Mouse (Mus musculus) CH12.LX (cell line): ENCODE measurements around the gene Mob3b. TPM values are rescaled to one million over a fixed set of nuclear protein-coding genes. Genes with fewer than 3 reads are reported as not detected.
A peak's percentile ranks its signal among the peaks of the same experiment; 100 is the strongest.

ENCODE experiments used
- DNase-seq: peaks from one replicate; pipeline ENCODE4 v3.0.0-alpha.2; 2013; ENCODE audit errors: extremely low read depth
- H3K27ac ChIP-seq: 2 replicates; pipeline ENCODE4 v1.5.1; 2012; ENCODE audit warnings: low read depth, mild to moderate bottlenecking, control low read depth, moderate library complexity; ENCODE audit not compliant: insufficient read depth
- H3K27me3 ChIP-seq: replicated peaks from 2 replicates; pipeline ENCODE3; 2012; ENCODE audit warnings: inconsistent platforms
- H3K36me3 ChIP-seq, 2 experiments: replicated peaks in 1 of 2; 2 replicates each; pipeline versions ENCODE3 to v1.6.1; 2012; ENCODE audit warnings: inconsistent platforms in 1 of 2, low read length in 1 of 2, mild to moderate bottlenecking in 1 of 2, mixed read lengths in 1 of 2, moderate library complexity in 1 of 2; ENCODE audit not compliant: control insufficient read depth in 1 of 2, insufficient read depth in 1 of 2
- H3K4me1 ChIP-seq, 2 experiments: 2 replicates each; pipeline ENCODE4 v1.6.1; 2012; ENCODE audit warnings: inconsistent platforms in 1 of 2, moderate library complexity in 1 of 2; ENCODE audit not compliant: insufficient read depth in 2 of 2, control insufficient read depth in 1 of 2
- H3K4me2 ChIP-seq: 2 replicates; pipeline ENCODE4 v1.6.1; 2012; ENCODE audit warnings: low read depth, mild to moderate bottlenecking, control low read depth; ENCODE audit not compliant: poor library complexity, insufficient read depth, severe bottlenecking
- H3K4me3 ChIP-seq, 3 experiments: fragments of 150-350 bp in 1 of 3; sonication (generic) in 1 of 3; replicated peaks in 1 of 3; 2 replicates each; pipeline versions ENCODE3 to v1.5.1; 2011 to 2012; ENCODE audit warnings: low read depth in 2 of 3, low read length in 2 of 3, mild to moderate bottlenecking in 2 of 3, moderate library complexity in 2 of 3, control low read depth in 1 of 3, improper control_type of control experiment in 1 of 3, inconsistent platforms in 1 of 3, mixed read lengths in 1 of 3; ENCODE audit not compliant: poor library complexity in 1 of 3
- H3K79me2 ChIP-seq: replicated peaks from 2 replicates; pipeline ENCODE4 v1.6.1; 2012; ENCODE audit warnings: mild to moderate bottlenecking, moderate library complexity; ENCODE audit not compliant: control insufficient read depth, poor library complexity, insufficient read depth, severe bottlenecking; ENCODE audit errors: extremely low read depth
- H3K9ac ChIP-seq: 2 replicates; pipeline ENCODE4 v1.6.1; 2012; ENCODE audit warnings: low read depth, mild to moderate bottlenecking, control low read depth, moderate library complexity; ENCODE audit not compliant: insufficient read depth
- H3K9me3 ChIP-seq: replicated peaks from 2 replicates; pipeline ENCODE3; 2012; ENCODE audit warnings: low read length, inconsistent platforms, mixed read lengths
- CHD2 ChIP-seq: IDR thresholded peaks from 2 replicates; pipeline ENCODE4 v1.6.1; 2011; ENCODE audit warnings: low read length, improper control_type of control experiment
- CTCF ChIP-seq, 2 experiments: IDR thresholded peaks in 1 of 2; conservative IDR thresholded peaks in 1 of 2; 2 replicates each; pipeline ENCODE4 v1.5.1; 2011 to 2012; ENCODE audit warnings: low read depth in 2 of 2, low read length in 2 of 2, improper control_type of control experiment in 1 of 2, inconsistent platforms in 1 of 2, mild to moderate bottlenecking in 1 of 2, moderate library complexity in 1 of 2
- E2F4 ChIP-seq: IDR thresholded peaks from 2 replicates; pipeline ENCODE4 v1.6.1; 2011; ENCODE audit warnings: low read depth, low read length, improper control_type of control experiment; ENCODE audit not compliant: insufficient replicate concordance
- ELF1 ChIP-seq: IDR thresholded peaks from 2 replicates; pipeline ENCODE4 v1.6.1; 2014; ENCODE audit warnings: low read depth, mild to moderate bottlenecking, inconsistent platforms, low read length, improper control_type of control experiment
- ETS1 ChIP-seq: conservative IDR thresholded peaks from 2 replicates; pipeline ENCODE4 v1.6.1; 2012; ENCODE audit warnings: low read depth, mild to moderate bottlenecking, inconsistent platforms, low read length, improper control_type of control experiment, moderate library complexity
- GABPA ChIP-seq: IDR thresholded peaks from 2 replicates; pipeline ENCODE4 v1.6.1; 2012; ENCODE audit warnings: low read depth, low read length, improper control_type of control experiment, inconsistent platforms; ENCODE audit not compliant: insufficient replicate concordance
- HCFC1 ChIP-seq: IDR thresholded peaks from 2 replicates; pipeline ENCODE4 v1.6.1; 2012; ENCODE audit warnings: low read depth, mild to moderate bottlenecking, inconsistent platforms, low read length, improper control_type of control experiment
- IRF4 ChIP-seq: IDR thresholded peaks from 2 replicates; pipeline ENCODE4 v1.6.1; 2014; ENCODE audit warnings: low read depth, mild to moderate bottlenecking, inconsistent platforms, low read length, improper control_type of control experiment
- KAT2A ChIP-seq: IDR thresholded peaks from 2 replicates; pipeline ENCODE4 v1.6.1; 2012; ENCODE audit warnings: low read length, improper control_type of control experiment, inconsistent platforms; ENCODE audit not compliant: insufficient replicate concordance
- MAFK ChIP-seq: IDR thresholded peaks from 2 replicates; pipeline ENCODE4 v1.6.1; 2011; ENCODE audit warnings: low read length, improper control_type of control experiment; ENCODE audit not compliant: insufficient replicate concordance
- MAX ChIP-seq: IDR thresholded peaks from 2 replicates; pipeline ENCODE4 v1.6.1; 2011; ENCODE audit warnings: low read length, improper control_type of control experiment
- MAZ ChIP-seq: IDR thresholded peaks from 2 replicates; pipeline ENCODE4 v1.6.1; 2012; ENCODE audit warnings: low read depth, mild to moderate bottlenecking, inconsistent platforms, low read length, improper control_type of control experiment, moderate library complexity
- MEF2A ChIP-seq: IDR thresholded peaks from 2 replicates; pipeline ENCODE4 v1.6.1; 2014; ENCODE audit warnings: low read depth, mild to moderate bottlenecking, inconsistent platforms, low read length, improper control_type of control experiment, borderline replicate concordance
- MXI1 ChIP-seq: IDR thresholded peaks from 2 replicates; pipeline ENCODE4 v1.6.1; 2011; ENCODE audit warnings: mild to moderate bottlenecking, low read depth, low read length, improper control_type of control experiment
- MYC ChIP-seq: IDR thresholded peaks from 2 replicates; pipeline ENCODE4 v1.6.1; 2011; ENCODE audit warnings: low read depth, mild to moderate bottlenecking, improper control_type of control experiment, low read length
- PAX5 ChIP-seq: IDR thresholded peaks from 2 replicates; pipeline ENCODE4 v1.6.1; 2012; ENCODE audit warnings: low read length, inconsistent platforms, mixed read lengths
- POLR2A ChIP-seq: IDR thresholded peaks from 2 replicates; pipeline ENCODE4 v1.6.1; 2011; ENCODE audit warnings: low read depth, mild to moderate bottlenecking, improper control_type of control experiment, low read length
- POLR2AphosphoS2 ChIP-seq: IDR thresholded peaks from 2 replicates; pipeline ENCODE4 v1.6.1; 2011; ENCODE audit warnings: low read depth, low read length, improper control_type of control experiment
- RAD21 ChIP-seq: IDR thresholded peaks from 2 replicates; pipeline ENCODE4 v1.6.1; 2011; ENCODE audit warnings: low read depth, mild to moderate bottlenecking, low read length, improper control_type of control experiment, moderate library complexity
- RCOR1 ChIP-seq: conservative IDR thresholded peaks from 2 replicates; pipeline ENCODE4 v1.6.1; 2012; ENCODE audit warnings: low read depth, mild to moderate bottlenecking, inconsistent platforms, low read length, improper control_type of control experiment
- SIN3A ChIP-seq: IDR thresholded peaks from 2 replicates; pipeline ENCODE4 v1.6.1; 2012; ENCODE audit warnings: low read length, improper control_type of control experiment, inconsistent platforms
- SMC3 ChIP-seq: IDR thresholded peaks from 2 replicates; pipeline ENCODE4 v1.6.1; 2011; ENCODE audit warnings: low read depth, low read length, improper control_type of control experiment
- TBP ChIP-seq: conservative IDR thresholded peaks from 2 replicates; pipeline ENCODE4 v1.6.1; 2011; ENCODE audit warnings: low read depth, low read length, improper control_type of control experiment
- UBTF ChIP-seq: IDR thresholded peaks from 2 replicates; pipeline ENCODE4 v1.6.1; 2012; ENCODE audit warnings: low read depth, mild to moderate bottlenecking, inconsistent platforms, low read length, improper control_type of control experiment, moderate library complexity
- USF1 ChIP-seq: IDR thresholded peaks from 2 replicates; pipeline ENCODE4 v1.6.1; 2014; ENCODE audit warnings: low read depth, mild to moderate bottlenecking, inconsistent platforms, low read length, improper control_type of control experiment
- ZC3H11A ChIP-seq: IDR thresholded peaks from 2 replicates; pipeline ENCODE4 v1.6.1; 2012; ENCODE audit warnings: low read depth, mild to moderate bottlenecking, inconsistent platforms, low read length, improper control_type of control experiment
- ZMIZ1 ChIP-seq: IDR thresholded peaks from 2 replicates; pipeline ENCODE4 v1.6.1; 2012; ENCODE audit warnings: low read depth, mild to moderate bottlenecking, inconsistent platforms, low read length, improper control_type of control experiment
- ZNF384 ChIP-seq: IDR thresholded peaks from 2 replicates; pipeline ENCODE4 v1.6.1; 2012; ENCODE audit warnings: low read depth, low read length, improper control_type of control experiment, inconsistent platforms
- dilution Hi-C: fragments of 300-500 bp; cut with MboI; formaldehyde crosslinking; loops from 2 replicates; pipeline ENCODE4 v1.14.3; 2020; ENCODE audit warnings: low sequenced_read_pairs; ENCODE audit not compliant: extremely low pct_unique_long_range_greater_than_20kb, extremely low pct_ligation_motif_present
- in situ Hi-C: fragments of 300-500 bp; cut with MboI; formaldehyde crosslinking; loops from 3 replicates; pipeline ENCODE4 v1.14.3; 2019; ENCODE audit warnings: low sequenced_read_pairs, low pct_ligation_motif_present, low pct_unique_long_range_greater_than_20kb, mixed read lengths
- polyA plus RNA-seq: library from polyadenylated mRNA; unstranded; fragments of >175 nt; gene quantifications from 2 replicates; pipeline ENCODE4 v1.2.1, GENCODE M21; 2012; ENCODE audit warnings: low read depth; ENCODE audit not compliant: insufficient read length
- total RNA-seq, 2 experiments: library from RNA; depleted of rRNA; stranded (reverse); fragments of 300-350 nt in 1 of 2; fragments of >200 nt in 1 of 2; gene quantifications; 2 replicates each; pipeline ENCODE4 v1.2.3; 2012 to 2014

Mob3b gene
- total and polyA plus RNA-seq, 3 experiments: 3.5 to 11.7 (median 11.0) TPM

DNA sequence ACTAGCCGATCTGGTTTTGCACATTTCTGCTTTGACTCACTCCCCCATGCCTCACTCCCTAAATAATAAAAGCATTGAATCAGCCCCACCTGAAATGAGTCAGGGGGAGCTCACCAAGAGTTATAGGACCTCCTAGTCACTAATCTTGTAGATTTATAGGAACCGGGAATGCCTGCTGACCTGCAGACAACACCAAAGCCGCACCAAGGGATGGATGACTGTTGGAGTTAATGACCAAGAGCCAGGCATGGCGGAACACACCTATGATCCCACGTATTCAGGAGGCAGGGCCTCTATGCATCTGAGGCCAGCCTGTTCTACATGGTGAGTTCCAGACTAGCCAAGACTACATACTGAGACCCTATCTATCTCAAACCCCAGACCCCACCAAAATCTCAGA is 34.2 kb downstream of the Mob3b start:
- no peak overlapping the region for H3K9ac ChIP-seq
- DNase-seq: no peak
- H3K27me3 ChIP-seq: no peaks in the 10 kb centered on the region
- peaks cover 0 to 5% of the 10 kb centered on the region in 2 experiments for H3K36me3 ChIP-seq
- in situ Hi-C loops (no loop called here), dilution Hi-C loops (no loop called here)
- H3K9me3 ChIP-seq: peaks cover 5% of the 10 kb centered on the region
- no peak for TF ChIP-seq MEF2A
- TF ChIP-seq ZMIZ1: no peak
- peaks cover 26 to 84% of the 10 kb centered on the region in 2 experiments for H3K4me1 ChIP-seq
- H3K79me2 ChIP-seq: peaks cover 33% of the 10 kb centered on the region
- H3K4me2 ChIP-seq: no peak overlapping the region
- no peak overlapping the region for H3K4me3 ChIP-seq
- no peak overlapping the region for H3K27ac ChIP-seq

DNA sequence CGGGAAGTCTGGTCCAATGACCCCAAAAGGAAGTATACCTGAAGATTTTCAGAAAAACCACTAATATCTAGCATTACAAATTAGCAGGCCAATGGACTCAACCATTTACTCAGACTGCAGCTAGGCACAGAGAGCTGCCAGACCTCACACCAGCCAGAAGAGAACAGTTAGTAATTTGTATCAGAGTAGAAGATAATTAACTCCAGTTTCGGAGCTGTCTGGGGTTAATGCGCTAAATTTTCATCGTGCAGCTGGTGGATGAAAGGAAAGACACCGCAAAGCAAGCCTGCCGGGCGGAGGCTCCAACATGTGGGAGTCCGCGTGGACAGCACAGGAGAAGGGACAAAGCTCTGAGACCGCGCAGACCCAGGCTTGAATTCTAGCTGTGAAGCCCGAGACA is 36.2 kb downstream of the Mob3b start:
- H3K9ac ChIP-seq: peak overlapping the region; percentile 41
- dilution Hi-C loops (no loop called here), in situ Hi-C loops (no loop called here)
- no peak for DNase-seq
- peak overlapping the region; percentile 54 for H3K27ac ChIP-seq
- H3K27me3 ChIP-seq: no peaks in the 10 kb centered on the region
- peaks cover 30% of the 10 kb centered on the region for H3K79me2 ChIP-seq
- peak overlapping the region; percentile 99 for H3K4me2 ChIP-seq
- H3K4me3 ChIP-seq: peak overlapping the region; percentile 1 to 18 (median 2)
- TF ChIP-seq ZC3H11A (no peak), KAT2A (no peak), CHD2 (no peak), RCOR1 (0 out of 2 replicates have a peak, but pooled peaks have one; percentile 21), SIN3A (no peak), E2F4 (no peak), ZNF384 (no peak), IRF4 (no peak), MXI1 (peak; percentile 75), UBTF (no peak), POLR2AphosphoS2 (no peak), POLR2A (no peak), PAX5 (no peak), CTCF (conservative IDR thresholded peaks at IDR 0.05 in 1 of 2, IDR thresholded peaks at IDR 0.05 in 1 of 2; ENCODE audit: low read depth in 2 of 2, low read length in 2 of 2) (no peak), MAFK (no peak), USF1 (no peak), MYC (peak; percentile 65; the same call in 1 of the 2 replicates), MAZ (no peak), ETS1 (no peak), MEF2A (no peak), HCFC1 (no peak), MAX (no peak; the same call in 1 of the 2 replicates), SMC3 (no peak), RAD21 (no peak), GABPA (no peak), ELF1 (no peak), TBP (no peak)
- peaks cover 0 to 7% of the 10 kb centered on the region in 2 experiments for H3K36me3 ChIP-seq
- H3K4me1 ChIP-seq: peaks cover 24 to 80% of the 10 kb centered on the region in 2 experiments
- H3K9me3 ChIP-seq: peaks cover 5% of the 10 kb centered on the region
